Mouse (Mus musculus): ENCODE measurements at regions not wholly inside any gene's neighbourhood (a gene's known extent, or its start where the extent isn't known, plus 50 kb on each side); places are given as distances from the start of the nearest gene placed in this dataset.

- H3K4me3 ChIP-seq: no peak overlapping the region
- no peak for ATAC-seq (ENCODE audit: low FRiP score, low read depth)
- WGBS: 92% methylated on average over 7 of the region's 7 CpGs
- H3K27me3 ChIP-seq: no peaks in the 10 kb centered on the region
- no peaks in the 10 kb centered on the region for H3K4me1 ChIP-seq
- no peaks in the 10 kb centered on the region for H3K9me3 ChIP-seq
- H3K27ac ChIP-seq (replicated peaks): no peak overlapping the region
- H3K4me2 ChIP-seq (replicated peaks): no peak overlapping the region
- no peak overlapping the region for H3K9ac ChIP-seq (replicated peaks)
- no peaks in the 10 kb centered on the region for H3K36me3 ChIP-seq
These were observed 407.2 kb downstream of the Prss52 start for GRCm38 (mm10) chr14:64511300-64511699.

GRCm38 (mm10) chr14:64512726-64513125, 408.6 kb downstream of the Prss52 start:
- H3K27ac ChIP-seq (replicated peaks): no peak overlapping the region
- 75% methylated on average over 7 of the region's 7 CpGs for WGBS

GRCm38 (mm10) chr14:64517584-64518195, 413.6 kb downstream of the Prss52 start:
- Histone ChIP-seq H3K27ac (replicated peaks) (no peak overlapping the region), H3K36me3 (no peaks in the 10 kb centered on the region), H3K4me2 (replicated peaks) (no peak overlapping the region), H3K27me3 (no peaks in the 10 kb centered on the region), H3K9me3 (no peaks in the 10 kb centered on the region), H3K4me1 (no peaks in the 10 kb centered on the region), H3K4me3 (no peak overlapping the region), H3K9ac (replicated peaks) (no peak overlapping the region)
- no peak for ATAC-seq (ENCODE audit: low FRiP score, low read depth)
- 66% methylated on average over 7 of the region's 7 CpGs for WGBS

More at GRCm38 (mm10) chr14:64512726-64513125, 408.6 kb downstream of the Prss52 start:
- no peak overlapping the region for H3K4me3 ChIP-seq
- no peaks in the 10 kb centered on the region for H3K36me3 ChIP-seq
- H3K9me3 ChIP-seq: no peaks in the 10 kb centered on the region
- no peak for ATAC-seq (ENCODE audit: low FRiP score, low read depth)
- H3K27me3 ChIP-seq: no peaks in the 10 kb centered on the region
- H3K9ac ChIP-seq (replicated peaks): no peak overlapping the region
- H3K4me1 ChIP-seq: no peaks in the 10 kb centered on the region
- H3K4me2 ChIP-seq (replicated peaks): no peak overlapping the region

GRCm38 (mm10) chr14:64524641-64525040, 420.6 kb downstream of the Prss52 start:
- Histone ChIP-seq H3K27ac (replicated peaks) (no peak overlapping the region), H3K27me3 (no peaks in the 10 kb centered on the region; the same call in 1 of the 2 replicates), H3K9ac (replicated peaks) (no peak overlapping the region), H3K9me3 (no peaks in the 10 kb centered on the region), H3K4me3 (no peak overlapping the region), H3K36me3 (no peaks in the 10 kb centered on the region), H3K4me2 (replicated peaks) (no peak overlapping the region), H3K4me1 (peaks cover 20% of the 10 kb centered on the region)
- 32% methylated on average over 8 of the region's 8 CpGs for WGBS
- ATAC-seq (ENCODE audit: low FRiP score, low read depth): no peak

GRCm38 (mm10) chr14:64525302-64526078, 421.4 kb downstream of the Prss52 start:
- ATAC-seq (ENCODE audit: low FRiP score, low read depth): no peak
- 70% methylated on average over 10 of the region's 10 CpGs for WGBS
- Histone ChIP-seq H3K4me2 (replicated peaks) (no peak overlapping the region), H3K4me1 (peaks cover 20% of the 10 kb centered on the region), H3K27me3 (no peaks in the 10 kb centered on the region; the same call in 1 of the 2 replicates), H3K9me3 (no peaks in the 10 kb centered on the region), H3K36me3 (no peaks in the 10 kb centered on the region), H3K9ac (replicated peaks) (no peak overlapping the region), H3K4me3 (no peak overlapping the region), H3K27ac (replicated peaks) (no peak overlapping the region)

GRCm38 (mm10) chr14:64530541-64530940, 426.5 kb downstream of the Prss52 start:
- H3K4me3 ChIP-seq: no peak overlapping the region

GRCm38 (mm10) chr14:64531221-64531949, 427.3 kb downstream of the Prss52 start:
- WGBS: 27% methylated on average over 7 of the region's 7 CpGs
- H3K4me1 ChIP-seq: peaks cover 30% of the 10 kb centered on the region
- no peaks in the 10 kb centered on the region for H3K27me3 ChIP-seq
- H3K9me3 ChIP-seq: no peaks in the 10 kb centered on the region
- no peak overlapping the region for H3K4me3 ChIP-seq
- H3K9ac ChIP-seq (replicated peaks): no peak overlapping the region
- H3K27ac ChIP-seq (replicated peaks): no peak overlapping the region
- H3K36me3 ChIP-seq: no peaks in the 10 kb centered on the region
- H3K4me2 ChIP-seq (replicated peaks): no peak overlapping the region
- no peak for ATAC-seq (ENCODE audit: low FRiP score, low read depth)

More at GRCm38 (mm10) chr14:64530541-64530940, 426.5 kb downstream of the Prss52 start:
- 49% methylated on average over 3 of the region's 3 CpGs for WGBS
- peaks cover 36% of the 10 kb centered on the region for H3K4me1 ChIP-seq
- ATAC-seq (ENCODE audit: low FRiP score, low read depth): no peak
- H3K27me3 ChIP-seq: no peaks in the 10 kb centered on the region
- no peak overlapping the region for H3K9ac ChIP-seq (replicated peaks)
- H3K27ac ChIP-seq (replicated peaks): no peak overlapping the region
- no peak overlapping the region for H3K4me2 ChIP-seq (replicated peaks)
- H3K9me3 ChIP-seq: no peaks in the 10 kb centered on the region
- H3K36me3 ChIP-seq: no peaks in the 10 kb centered on the region

GRCm38 (mm10) chr14:64532351-64532750, 428.3 kb downstream of the Prss52 start:
- no peak for ATAC-seq (ENCODE audit: low FRiP score, low read depth)
- H3K4me2 ChIP-seq (replicated peaks): no peak overlapping the region
- no peaks in the 10 kb centered on the region for H3K9me3 ChIP-seq
- WGBS: 95% methylated on average over 5 of the region's 5 CpGs
- peak overlapping the region; percentile 82 for H3K27ac ChIP-seq (replicated peaks)
- H3K27me3 ChIP-seq: no peaks in the 10 kb centered on the region
- H3K36me3 ChIP-seq: no peaks in the 10 kb centered on the region
- no peak overlapping the region for H3K9ac ChIP-seq (replicated peaks)
- no peak overlapping the region for H3K4me3 ChIP-seq
- peaks cover 30% of the 10 kb centered on the region for H3K4me1 ChIP-seq

- Histone ChIP-seq H3K27ac (replicated peaks) (peak overlapping the region; percentile 82), H3K9ac (replicated peaks) (no peak overlapping the region), H3K9me3 (no peaks in the 10 kb centered on the region), H3K27me3 (no peaks in the 10 kb centered on the region), H3K4me3 (no peak overlapping the region), H3K36me3 (no peaks in the 10 kb centered on the region), H3K4me2 (replicated peaks) (peak overlapping the region; percentile 4), H3K4me1 (peaks cover 30% of the 10 kb centered on the region)
- 6% methylated on average over 7 of the region's 7 CpGs for WGBS
- ATAC-seq (ENCODE audit: low FRiP score, low read depth): no peak
These were observed 429.6 kb downstream of the Prss52 start for GRCm38 (mm10) chr14:64533591-64534151.

- WGBS: 29% methylated on average over 4 of the region's 4 CpGs
- H3K4me2 ChIP-seq (replicated peaks): peak overlapping the region; percentile 4; the same call in 1 of the 2 replicates
- ATAC-seq (ENCODE audit: low FRiP score, low read depth): no peak
- no peak overlapping the region for H3K9ac ChIP-seq (replicated peaks)
- H3K27me3 ChIP-seq: no peaks in the 10 kb centered on the region
- no peaks in the 10 kb centered on the region for H3K36me3 ChIP-seq
- peak overlapping the region; percentile 82 for H3K27ac ChIP-seq (replicated peaks)
- no peaks in the 10 kb centered on the region for H3K9me3 ChIP-seq
- no peak overlapping the region for H3K4me3 ChIP-seq
- peaks cover 30% of the 10 kb centered on the region for H3K4me1 ChIP-seq
These were observed 430.1 kb downstream of the Prss52 start for GRCm38 (mm10) chr14:64534194-64534593.

GRCm38 (mm10) chr14:64539436-64539835, 435.4 kb downstream of the Prss52 start:
- Histone ChIP-seq H3K27ac (replicated peaks) (no peak overlapping the region), H3K4me1 (no peaks in the 10 kb centered on the region), H3K4me2 (replicated peaks) (no peak overlapping the region), H3K36me3 (no peaks in the 10 kb centered on the region), H3K4me3 (no peak overlapping the region), H3K27me3 (no peaks in the 10 kb centered on the region), H3K9ac (replicated peaks) (no peak overlapping the region), H3K9me3 (no peaks in the 10 kb centered on the region)
- 74% methylated on average over 2 of the region's 2 CpGs for WGBS
- no peak for ATAC-seq (ENCODE audit: low FRiP score, low read depth)

GRCm38 (mm10) chr14:64545056-64545455, 441.0 kb downstream of the Prss52 start:
- Histone ChIP-seq H3K4me2 (replicated peaks) (no peak overlapping the region), H3K9me3 (no peaks in the 10 kb centered on the region), H3K36me3 (no peaks in the 10 kb centered on the region), H3K27ac (replicated peaks) (no peak overlapping the region), H3K27me3 (no peaks in the 10 kb centered on the region), H3K4me3 (no peak overlapping the region), H3K9ac (replicated peaks) (no peak overlapping the region), H3K4me1 (no peaks in the 10 kb centered on the region)
- 79% methylated on average over 3 of the region's 3 CpGs for WGBS
- no peak for ATAC-seq (ENCODE audit: low FRiP score, low read depth)
